Mouse (Mus musculus) erythroblast, embryonic 14.5 days (primary cell): ENCODE measurements around the gene Gm17324. TPM values are rescaled to one million over a fixed set of nuclear protein-coding genes. Genes with fewer than 3 reads are reported as not detected.
A peak's percentile ranks its signal among the peaks of the same experiment; 100 is the strongest.

Experiments
- H3K27me3 ChIP-seq: 2 replicates; pipeline ENCODE4 v1.6.1; 2012; ENCODE audit warnings: inconsistent platforms; ENCODE audit not compliant: control insufficient read depth
- H3K36me3 ChIP-seq: 2 replicates; pipeline ENCODE4 v1.6.1; 2012; ENCODE audit warnings: mild to moderate bottlenecking, inconsistent platforms; ENCODE audit not compliant: control insufficient read depth
- H3K4me1 ChIP-seq: 2 replicates; pipeline ENCODE4 v1.6.1; 2012; ENCODE audit warnings: inconsistent platforms; ENCODE audit not compliant: control insufficient read depth
- H3K4me3 ChIP-seq: replicated peaks from 2 replicates; pipeline ENCODE3; 2012; ENCODE audit warnings: moderate library complexity, mild to moderate bottlenecking, inconsistent platforms
- H3K9me3 ChIP-seq: 2 replicates; pipeline ENCODE4 v1.6.1; 2012; ENCODE audit warnings: low read length, inconsistent platforms, mixed read lengths; ENCODE audit not compliant: control insufficient read depth
- GATA1 ChIP-seq: IDR thresholded peaks from 2 replicates; pipeline ENCODE4 v1.6.1; 2012; ENCODE audit warnings: low read length, inconsistent platforms, mixed read lengths
- TAL1 ChIP-seq: IDR thresholded peaks from 3 replicates; pipeline ENCODE4 v1.6.1; 2012; ENCODE audit warnings: low read length, inconsistent platforms, mixed read lengths
- polyA plus RNA-seq: library from polyadenylated mRNA; stranded (reverse); fragments of >175 nt; gene quantifications from 2 replicates; pipeline ENCODE4 v1.2.3, GENCODE M21; 2012

Gm17324 gene
- polyA plus RNA-seq, 1 experiment: 0.23 TPM

DNA sequence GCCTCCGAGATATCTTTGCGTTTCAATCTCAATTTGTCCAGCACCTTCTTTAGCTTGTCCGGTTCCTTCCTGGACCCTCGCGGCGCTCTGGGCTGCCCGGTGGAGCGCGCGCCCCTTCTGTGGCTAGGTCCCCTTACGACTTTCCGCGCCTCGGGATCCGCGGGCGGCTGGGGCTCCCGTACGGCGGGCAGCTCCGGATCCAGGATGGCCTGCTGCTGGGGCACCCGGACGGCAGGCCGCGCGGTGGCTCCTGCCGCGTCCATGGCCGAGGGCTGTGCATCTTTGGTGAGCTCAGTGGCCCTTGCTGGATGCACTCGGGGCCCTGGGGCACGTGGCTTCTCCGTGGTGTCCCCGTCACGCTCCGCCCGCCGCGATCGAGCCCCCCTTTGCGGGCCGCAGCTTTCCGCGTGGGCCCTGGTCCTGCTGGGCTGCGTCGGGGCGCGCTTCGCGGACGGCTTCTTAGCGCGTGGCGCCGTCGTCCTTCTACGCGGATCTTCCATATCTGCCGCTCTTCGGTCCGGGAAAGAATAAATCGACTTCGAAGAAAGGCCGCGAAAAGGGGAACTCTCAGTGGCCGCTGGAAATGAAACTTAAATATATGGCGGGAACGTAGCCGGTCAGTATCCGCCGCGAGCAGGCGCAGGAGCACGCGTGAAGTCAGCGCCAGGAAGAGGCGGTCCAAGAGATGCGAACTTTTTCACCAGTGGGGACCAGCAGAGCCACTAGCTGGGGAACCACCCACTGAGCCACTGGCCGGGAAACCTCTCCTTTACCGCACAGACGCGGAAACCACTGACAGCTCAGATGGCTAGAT, 5.8 kb downstream of the Gm17324 start, which contains the start of gene Cgas:
Gene Cgas (minus strand): TSS at position 659 of the 814 bp plus-strand sequence.
- Histone ChIP-seq H3K27me3 (peaks cover 76% of the 10 kb centered on the region), H3K4me3 (peak within 1 kb of the TSS; percentile 58)

GRCm38 (mm10) chr9:78442237-78442578, 6.4 kb downstream of the Gm17324 start:
- H3K9me3 ChIP-seq: peaks cover 6% of the 10 kb centered on the region; the same call in 1 of the 2 replicates
- H3K36me3 ChIP-seq: no peaks in the 10 kb centered on the region
- H3K27me3 ChIP-seq: peaks cover 76% of the 10 kb centered on the region
- no peak for TF ChIP-seq TAL1
- TF ChIP-seq GATA1: no peak
- peaks cover 12% of the 10 kb centered on the region for H3K4me1 ChIP-seq
- H3K4me3 ChIP-seq: peak overlapping the region; percentile 58

More for the DNA sequence above, 5.8 kb downstream of the Gm17324 start, which contains the start of gene Cgas:
- no peak for TF ChIP-seq GATA1
- TF ChIP-seq TAL1: no peak
- Histone ChIP-seq H3K9me3 (peaks cover 6% of the 10 kb centered on the region; the same call in 1 of the 2 replicates), H3K36me3 (no peaks in the 10 kb centered on the region), H3K4me1 (peaks cover 16% of the 10 kb centered on the region)

GRCm38 (mm10) chr9:78439426-78439825, 9.2 kb downstream of the Gm17324 start:
- Histone ChIP-seq H3K36me3 (no peaks in the 10 kb centered on the region), H3K4me1 (peaks cover 12% of the 10 kb centered on the region), H3K4me3 (no peak overlapping the region), H3K9me3 (peaks cover 6% of the 10 kb centered on the region; the same call in 1 of the 2 replicates), H3K27me3 (peaks cover 49% of the 10 kb centered on the region)
- TF ChIP-seq GATA1 (no peak), TAL1 (no peak)

- H3K27me3 ChIP-seq: no peaks in the 10 kb centered on the region; the same call in 1 of the 2 replicates
- H3K4me1 ChIP-seq: peaks cover 5% of the 10 kb centered on the region
- TF ChIP-seq TAL1: no peak
- no peak for TF ChIP-seq GATA1
- H3K36me3 ChIP-seq: no peaks in the 10 kb centered on the region
- no peaks in the 10 kb centered on the region for H3K9me3 ChIP-seq
- H3K4me3 ChIP-seq: no peak overlapping the region
Observed at GRCm38 (mm10) chr9:78432471-78432870, 16.1 kb downstream of the Gm17324 start.

DNA sequence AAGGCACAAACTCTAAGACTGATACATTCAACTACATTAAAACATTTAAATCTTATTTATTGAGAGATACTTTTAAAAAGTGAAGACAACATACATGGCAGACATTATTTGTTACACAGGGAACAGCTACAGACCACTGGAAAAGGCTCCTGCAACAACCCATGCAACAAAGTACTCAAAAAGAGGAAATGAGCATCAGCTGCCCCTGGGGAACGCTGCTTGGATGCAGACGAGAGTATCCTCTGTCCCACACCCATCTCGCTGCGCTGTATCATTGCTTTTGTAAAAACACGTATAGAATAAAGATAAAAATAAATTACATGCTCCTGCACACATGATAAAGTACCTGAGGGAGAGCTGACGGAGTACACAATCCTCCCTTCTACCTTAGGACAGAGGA, 18.1 kb downstream of the Gm17324 start:
- Histone ChIP-seq H3K4me3 (no peak overlapping the region), H3K27me3 (no peaks in the 10 kb centered on the region; the same call in 1 of the 2 replicates), H3K9me3 (no peaks in the 10 kb centered on the region), H3K4me1 (peaks cover 6% of the 10 kb centered on the region), H3K36me3 (no peaks in the 10 kb centered on the region)
- TF ChIP-seq TAL1: no peak
- no peak for TF ChIP-seq GATA1

DNA sequence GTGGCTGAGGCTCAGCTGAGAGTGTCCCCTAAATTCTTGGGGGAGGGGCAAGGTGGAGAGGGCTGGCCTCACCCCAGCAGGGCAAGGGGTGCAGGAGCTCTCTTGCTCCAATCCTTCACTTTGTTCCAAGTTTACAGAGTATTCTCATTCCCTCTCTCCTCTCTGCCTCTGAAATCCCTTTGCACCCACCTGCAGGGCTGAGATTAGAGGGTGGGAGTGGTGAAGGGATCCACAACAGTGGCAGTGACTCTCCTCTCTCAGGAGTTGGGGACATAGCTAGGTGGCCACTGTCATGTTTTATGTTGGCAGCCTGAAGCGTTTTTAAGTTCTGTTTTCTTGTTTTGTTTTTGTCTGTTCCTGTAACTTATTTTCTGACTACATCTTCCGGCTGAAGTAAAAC, 19.0 kb downstream of the Gm17324 start:
- no peak overlapping the region for H3K4me3 ChIP-seq
- H3K27me3 ChIP-seq: no peaks in the 10 kb centered on the region; the same call in 1 of the 2 replicates
- no peaks in the 10 kb centered on the region for H3K9me3 ChIP-seq
- TF ChIP-seq TAL1 (no peak), GATA1 (no peak)
- peaks cover 6% of the 10 kb centered on the region for H3K4me1 ChIP-seq
- H3K36me3 ChIP-seq: no peaks in the 10 kb centered on the region

DNA sequence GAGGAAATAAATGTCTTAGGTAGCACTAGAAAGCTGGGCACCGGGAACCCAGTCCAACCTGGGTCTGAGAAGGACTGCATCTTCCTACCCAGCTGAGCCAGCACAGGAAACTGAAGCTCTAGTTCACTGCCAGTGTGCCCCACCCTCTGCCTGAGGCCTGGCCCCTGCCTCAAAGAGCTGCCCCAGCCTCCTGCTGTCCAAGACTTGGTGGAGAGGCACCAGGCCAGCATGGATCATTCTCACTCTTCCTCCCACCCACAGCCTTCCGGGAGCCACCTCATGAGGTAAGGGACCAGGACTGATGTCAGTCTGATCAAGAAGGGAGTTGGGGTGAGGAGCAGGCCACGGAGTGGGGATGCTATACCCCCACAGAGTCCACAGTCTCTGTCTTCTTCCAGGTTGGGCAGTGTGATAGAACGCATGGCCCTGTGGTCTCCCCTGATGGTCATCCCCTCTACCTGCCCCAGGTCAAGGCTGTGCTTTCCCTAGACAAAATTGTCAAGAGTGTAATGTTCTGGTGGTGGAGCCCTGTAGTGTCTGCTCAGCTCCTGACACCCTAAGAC, 19.6 kb downstream of the Gm17324 start:
- Histone ChIP-seq H3K4me3 (no peak overlapping the region), H3K36me3 (no peaks in the 10 kb centered on the region), H3K27me3 (no peaks in the 10 kb centered on the region; the same call in 1 of the 2 replicates), H3K4me1 (peaks cover 6% of the 10 kb centered on the region), H3K9me3 (no peaks in the 10 kb centered on the region)
- TF ChIP-seq GATA1 (no peak), TAL1 (no peak)

DNA sequence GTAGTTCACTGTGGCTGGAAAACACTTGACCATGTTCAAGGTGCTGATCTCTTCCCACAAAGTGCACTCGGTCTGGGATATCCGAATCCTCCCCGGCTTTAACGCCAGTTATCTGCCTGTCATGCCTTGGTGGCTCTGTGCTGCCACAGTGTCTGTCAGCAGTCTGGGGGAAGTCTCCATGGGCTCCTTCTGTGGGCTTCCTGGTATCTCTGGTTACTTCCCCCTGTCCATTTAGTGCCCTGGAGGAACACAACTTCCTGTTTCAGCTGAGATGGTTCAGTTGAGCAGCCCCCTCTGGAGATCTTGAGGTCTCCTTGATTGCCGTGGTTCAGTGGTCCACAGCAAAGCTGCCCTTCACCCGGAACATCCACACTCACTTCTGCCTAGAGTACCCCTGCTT, 20.4 kb downstream of the Gm17324 start:
- Histone ChIP-seq H3K4me1 (peaks cover 6% of the 10 kb centered on the region), H3K9me3 (no peaks in the 10 kb centered on the region), H3K27me3 (no peaks in the 10 kb centered on the region; the same call in 1 of the 2 replicates), H3K36me3 (no peaks in the 10 kb centered on the region), H3K4me3 (no peak overlapping the region)
- TF ChIP-seq GATA1 (no peak), TAL1 (no peak)

DNA sequence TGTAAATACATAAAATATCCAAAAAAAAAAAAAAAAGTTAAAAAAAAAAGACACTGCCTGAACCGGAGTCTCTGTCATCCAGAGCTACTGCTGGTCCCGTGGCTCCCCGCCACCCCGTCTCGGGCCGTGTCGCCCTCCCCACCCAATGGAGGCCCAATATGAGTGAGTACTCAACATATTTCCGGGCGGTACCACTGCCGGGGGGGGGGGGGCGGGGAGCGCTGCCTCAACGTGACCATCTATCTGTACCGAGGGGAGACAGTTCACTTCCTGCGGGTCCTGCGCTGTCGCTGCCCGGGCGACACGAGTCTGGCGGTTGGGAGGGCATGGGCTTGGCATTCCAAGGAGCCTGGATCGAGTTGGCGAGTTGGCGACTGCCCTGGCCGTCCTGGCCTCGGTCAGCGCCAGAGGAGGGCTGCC, 21.2 kb downstream of the Gm17324 start:
- Histone ChIP-seq H3K27me3 (no peaks in the 10 kb centered on the region; the same call in 1 of the 2 replicates), H3K9me3 (no peaks in the 10 kb centered on the region), H3K36me3 (no peaks in the 10 kb centered on the region), H3K4me3 (peak overlapping the region; percentile 50), H3K4me1 (peaks cover 6% of the 10 kb centered on the region)
- TF ChIP-seq TAL1: no peak
- no peak for TF ChIP-seq GATA1
